Mouse (Mus musculus) liver, postnatal 0 days (tissue): ENCODE results near the gene Gm28036. TPM values are rescaled to one million over a fixed set of nuclear protein-coding genes. Genes with fewer than 3 reads are reported as not detected.

ENCODE experiments used
- ATAC-seq: fragments of 200-750 bp; cut with Nextera tagmentation; 2 replicates; pipeline ENCODE4 v1.8.0; 2017; ENCODE audit warnings: mild to moderate bottlenecking, moderate library complexity
- DNase-seq: peaks from one replicate; pipeline ENCODE4 v3.0.0-alpha.2; 2016
- H3K27ac ChIP-seq: fragments of 300-500 bp; sonication (generic); 2 replicates; pipeline ENCODE4 v1.5.1; 2014; ENCODE audit warnings: antibody characterized with exemption, moderate library complexity, mild to moderate bottlenecking, low read depth
- H3K27me3 ChIP-seq: fragments of 300-500 bp; sonication (generic); 2 replicates; pipeline ENCODE4 v1.6.1; 2014; ENCODE audit warnings: low read length, control low read depth, mixed read lengths; ENCODE audit not compliant: insufficient read depth
- H3K36me3 ChIP-seq: fragments of 300-500 bp; sonication (generic); replicated peaks from 2 replicates; pipeline ENCODE4 v1.6.1; 2014; ENCODE audit warnings: mild to moderate bottlenecking, control low read depth, low read length, moderate library complexity, mixed read lengths; ENCODE audit not compliant: insufficient read depth
- H3K4me1 ChIP-seq: fragments of 300-500 bp; sonication (generic); 2 replicates; pipeline ENCODE4 v1.6.1; 2014; ENCODE audit warnings: antibody characterized with exemption, mild to moderate bottlenecking, control low read depth; ENCODE audit not compliant: insufficient read depth
- H3K4me2 ChIP-seq: fragments of 300-500 bp; sonication (generic); 2 replicates; pipeline ENCODE4 v1.6.1; 2014; ENCODE audit warnings: low read depth, mild to moderate bottlenecking, low read length, moderate library complexity, mixed read lengths
- H3K4me3 ChIP-seq: fragments of 300-500 bp; sonication (generic); 2 replicates; pipeline ENCODE4 v1.5.1; 2014; ENCODE audit warnings: low read depth, low read length
- H3K9ac ChIP-seq: fragments of 300-500 bp; sonication (generic); replicated peaks from 2 replicates; pipeline ENCODE4 v1.6.1; 2014; ENCODE audit warnings: mild to moderate bottlenecking, moderate library complexity
- H3K9me3 ChIP-seq: fragments of 300-500 bp; sonication (generic); 2 replicates; pipeline ENCODE4 v1.6.1; 2016; ENCODE audit warnings: mild to moderate bottlenecking, control low read depth, low read length, mixed read lengths
- CTCF ChIP-seq: sonication (generic); IDR thresholded peaks from 2 replicates; pipeline ENCODE4 v1.5.1; 2016; ENCODE audit warnings: antibody characterized with exemption, low read depth
- EP300 ChIP-seq: IDR thresholded peaks from 2 replicates; pipeline ENCODE4 v1.6.1; 2016; ENCODE audit warnings: antibody characterized with exemption, low read depth, mild to moderate bottlenecking
- WGBS: fragments of 180-500 bp; shearing (Covaris S2); extraction: QIAGEN DNeasy Blood & Tissue Kit; methylation state at CpG from one replicate; pipeline ENCODE4 v1.1.7; 2014; ENCODE audit not compliant: insufficient replicate concordance; 5-methylcytosine and 5-hydroxymethylcytosine counted together
- polyA plus RNA-seq: library from polyadenylated mRNA; unstranded; fragments of >200 nt; fragmentation: Nextera tagmentation; extraction: Ambion mirVana; gene quantifications from 2 replicates; pipeline ENCODE4 v1.2.1, GENCODE M21; 2015

Gene Gm28036
- polyA plus RNA-seq, 1 experiment from 2014 or later: 3.0 TPM

DNA sequence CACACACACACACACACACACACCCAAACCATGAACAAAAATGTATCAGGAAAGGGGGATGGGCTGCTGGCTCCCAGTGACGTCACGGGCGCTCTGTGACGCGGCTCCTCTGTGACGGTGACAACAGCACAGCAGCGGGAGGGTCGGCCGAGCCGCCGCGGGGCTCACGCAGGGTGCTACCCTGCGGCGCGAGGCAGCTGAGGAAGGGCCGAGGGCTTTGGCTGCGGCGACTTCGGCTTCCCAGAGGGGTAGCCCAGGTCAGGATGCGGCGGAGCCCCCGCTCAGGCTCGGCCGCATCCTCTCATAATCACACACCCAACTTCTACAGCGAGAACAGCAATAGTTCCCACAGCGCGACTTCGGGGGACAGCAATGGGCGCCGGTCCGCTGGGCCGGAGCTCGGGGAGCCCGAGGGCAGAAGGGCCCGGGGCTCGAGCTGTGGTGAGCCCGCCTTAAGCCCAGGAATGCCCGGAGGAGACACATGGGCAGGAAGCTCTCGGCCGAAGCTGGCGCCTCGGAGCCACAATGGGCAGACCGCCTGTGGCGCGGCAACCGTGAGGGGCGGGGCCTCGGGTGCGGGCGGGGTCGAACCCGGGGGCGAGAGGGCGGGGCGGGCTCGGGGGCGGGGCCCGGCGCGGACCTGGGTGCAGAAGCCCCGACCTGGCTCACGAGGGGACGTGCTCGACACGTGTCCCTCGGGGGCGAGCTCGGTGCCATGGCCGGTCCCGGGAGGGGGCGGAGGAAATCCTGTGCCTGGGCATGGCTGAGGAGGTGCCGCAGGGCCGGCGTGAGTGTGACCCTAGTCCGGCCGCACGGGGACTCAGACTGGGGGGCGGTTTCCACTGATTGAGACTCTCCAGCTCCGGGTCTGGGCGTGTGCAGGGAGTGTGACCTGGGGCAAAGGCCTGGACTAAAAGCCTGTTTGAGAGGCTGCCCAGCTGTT lies 61.5 kb downstream of the Gm28036 start, which contains the start of gene Spag4:
Gene Spag4, plus strand, starts transcription at position 77 of the 943 bp plus-strand sequence.
- peak; percentile 86 for ATAC-seq
- DNase-seq: peak; percentile 88
- peak within 1 kb of the TSS; percentile 71 for H3K9ac ChIP-seq
- H3K4me2 ChIP-seq: peak within 1 kb of the TSS; percentile 100
- TF ChIP-seq EP300 (no peak), CTCF (no peak)
- peak within 1 kb of the TSS; percentile 70 for H3K27ac ChIP-seq
- no peaks in the 10 kb centered on the region for H3K9me3 ChIP-seq
- no peaks in the 10 kb centered on the region for H3K27me3 ChIP-seq
- H3K4me1 ChIP-seq: peaks cover 14% of the 10 kb centered on the region
- H3K4me3 ChIP-seq: peak within 1 kb of the TSS; percentile 75
- 2% methylated on average over 72 of the region's 81 CpGs for WGBS
- no peaks in the 10 kb centered on the region; the same call in 1 of the 2 replicates for H3K36me3 ChIP-seq

- Histone ChIP-seq H3K9me3 (no peaks in the 10 kb centered on the region), H3K27ac (no peak within 1 kb of the TSS), H3K27me3 (0 out of 2 replicates have a peak, but pooled peaks cover 4% of the 10 kb centered on the region), H3K4me3 (no peak within 1 kb of the TSS), H3K4me1 (no peaks in the 10 kb centered on the region), H3K36me3 (no peaks in the 10 kb centered on the region), H3K4me2 (no peak within 1 kb of the TSS), H3K9ac (no peak within 1 kb of the TSS)
- DNase-seq (no peak), ATAC-seq (no peak)
- no peak for TF ChIP-seq CTCF
- TF ChIP-seq EP300: no peak
- 58% methylated on average over 9 of the region's 9 CpGs for WGBS
Measured at GRCm38 (mm10) chr2:156052816-156053215, 74.1 kb downstream of the Gm28036 start, which contains the start of gene Fer1l4. Fer1l4 (minus strand) TSS chr2:156052947.

GRCm38 (mm10) chr2:156047929-156048328 lies 79.0 kb downstream of the Gm28036 start:
- no peak for DNase-seq
- Histone ChIP-seq H3K4me2 (no peak overlapping the region), H3K4me1 (no peaks in the 10 kb centered on the region), H3K9me3 (no peaks in the 10 kb centered on the region), H3K4me3 (no peak overlapping the region), H3K27me3 (0 out of 2 replicates have a peak, but pooled peaks cover 11% of the 10 kb centered on the region), H3K36me3 (no peaks in the 10 kb centered on the region), H3K27ac (no peak overlapping the region), H3K9ac (no peak overlapping the region)
- ATAC-seq: no peak
- TF ChIP-seq CTCF (no peak), EP300 (no peak)
- 12% methylated on average over 19 of the region's 19 CpGs for WGBS

GRCm38 (mm10) chr2:156042903-156043302 lies 84.0 kb downstream of the Gm28036 start:
- ATAC-seq: no peak
- WGBS: 64% methylated on average over 8 of the region's 8 CpGs
- TF ChIP-seq CTCF (no peak), EP300 (no peak)
- H3K4me3 ChIP-seq: no peak overlapping the region
- H3K4me2 ChIP-seq: no peak overlapping the region
- 0 out of 2 replicates have a peak, but pooled peaks cover 7% of the 10 kb centered on the region for H3K27me3 ChIP-seq
- no peaks in the 10 kb centered on the region for H3K36me3 ChIP-seq
- no peak overlapping the region for H3K9ac ChIP-seq
- DNase-seq: no peak
- no peaks in the 10 kb centered on the region for H3K9me3 ChIP-seq
- no peaks in the 10 kb centered on the region for H3K4me1 ChIP-seq
- no peak overlapping the region for H3K27ac ChIP-seq

- 82% methylated on average over 3 of the region's 3 CpGs for WGBS
- no peak for ATAC-seq
- H3K4me3 ChIP-seq: no peak overlapping the region
- H3K4me2 ChIP-seq: no peak overlapping the region
- DNase-seq: no peak
- no peaks in the 10 kb centered on the region for H3K27me3 ChIP-seq
- H3K9me3 ChIP-seq: no peaks in the 10 kb centered on the region
- H3K36me3 ChIP-seq: no peaks in the 10 kb centered on the region
- no peak overlapping the region for H3K27ac ChIP-seq
- TF ChIP-seq CTCF (no peak), EP300 (no peak)
- no peak overlapping the region for H3K9ac ChIP-seq
- no peaks in the 10 kb centered on the region for H3K4me1 ChIP-seq
Measured at GRCm38 (mm10) chr2:156039390-156039789, 87.5 kb downstream of the Gm28036 start.

- ATAC-seq (no peak), DNase-seq (no peak)
- Histone ChIP-seq H3K27me3 (no peaks in the 10 kb centered on the region), H3K4me3 (no peak overlapping the region), H3K4me1 (0 out of 2 replicates have a peak, but pooled peaks cover 2% of the 10 kb centered on the region), H3K27ac (no peak overlapping the region), H3K9ac (no peak overlapping the region), H3K36me3 (no peaks in the 10 kb centered on the region), H3K9me3 (no peaks in the 10 kb centered on the region), H3K4me2 (no peak overlapping the region)
- no peak for TF ChIP-seq EP300
- TF ChIP-seq CTCF: no peak
Measured at GRCm38 (mm10) chr2:156025482-156025881, 101.4 kb downstream of the Gm28036 start.

Other genes starting within 250 kb of the Gm28036 start
- gene Uqcc1, start 196.8 kb downstream of the Gm28036 start, polyA plus RNA-seq: 29.3 and 31.7 TPM in 2 replicates
- not detected in 2 replicates for gene Gm15557, start 186.4 kb downstream of the Gm28036 start, polyA plus RNA-seq
- gene Gdf5, start 181.7 kb downstream of the Gm28036 start, polyA plus RNA-seq: not detected in 2 replicates
- gene Cep250, start 170.6 kb downstream of the Gm28036 start, polyA plus RNA-seq: 3.1 and 5.0 TPM in 2 replicates
- gene 6430550D23Rik, start 119.1 kb downstream of the Gm28036 start, polyA plus RNA-seq: 0.64 and 0.90 TPM in 2 replicates
- gene Ergic3, start 119.0 kb downstream of the Gm28036 start, polyA plus RNA-seq: 64.5 and 64.8 TPM in 2 replicates
- gene Fer1l4, start 74.1 kb downstream of the Gm28036 start, polyA plus RNA-seq: not detected in 2 replicates
- 0.54 and 0.74 TPM in 2 replicates for gene Spag4, start 61.9 kb downstream of the Gm28036 start, polyA plus RNA-seq
- 13.4 and 16.0 TPM in 2 replicates for gene Cpne1, start 15.1 kb downstream of the Gm28036 start, polyA plus RNA-seq
- gene Rbm12, start 15.1 kb downstream of the Gm28036 start, polyA plus RNA-seq: 5.5 and 5.7 TPM in 2 replicates
- gene Romo1, start 16.9 kb upstream of the Gm28036 start, polyA plus RNA-seq: 292 and 295 TPM in 2 replicates
- 38.9 and 40.2 TPM in 2 replicates for gene Nfs1, start 17.1 kb upstream of the Gm28036 start, polyA plus RNA-seq
- gene Rbm39, start 53.1 kb upstream of the Gm28036 start, polyA plus RNA-seq: 228 and 239 TPM in 2 replicates
- 11.7 and 15.0 TPM in 2 replicates for gene Phf20, start 69.4 kb upstream of the Gm28036 start, polyA plus RNA-seq
- gene Cnbd2, start 185.2 kb upstream of the Gm28036 start, polyA plus RNA-seq: 3.5 and 4.0 TPM in 2 replicates
- gene Scand1, start 185.6 kb upstream of the Gm28036 start, polyA plus RNA-seq: 56.7 and 70.2 TPM in 2 replicates